8 mouse cellular contexts compared by ENCODE assay signal in genomic region chr2:167306626-167307541, GRCm38 (mm10). TPM values are rescaled to one million over a fixed set of nuclear protein-coding genes. Genes with fewer than 3 reads are reported as not detected.
A peak's percentile ranks its signal among the peaks of the same experiment; 100 is the strongest.
DNase-seq lines count a peak whose midpoint lies in the region; ATAC-seq and TF ChIP-seq lines count a peak whose summit lies in the region.

No protein-coding gene starts in this region.

- H3K4me2 ChIP-seq in hindbrain, embryonic 14.5 days (replicated peaks): no peak overlapping the region

- H3K27ac ChIP-seq in thymus, adult 2 months (ENCODE audit: control insufficient read depth, insufficient read depth, low read length): no peak overlapping the region
- peak overlapping the region; percentile 61 for H3K27ac ChIP-seq in hindbrain, embryonic 14.5 days
- peak overlapping the region; percentile 81 for H3K27ac ChIP-seq in limb, embryonic 10.5 days

- H3K27me3 ChIP-seq in thymus, adult 2 months (ENCODE audit: control insufficient read depth, insufficient read depth, low read length): no peaks in the 10 kb centered on the region
- no peaks in the 10 kb centered on the region for H3K27me3 ChIP-seq in hindbrain, embryonic 14.5 days (ENCODE audit: control insufficient read depth, insufficient read depth, low read length)
- no peaks in the 10 kb centered on the region for H3K27me3 ChIP-seq in limb, embryonic 10.5 days (ENCODE audit: low read depth, poor library complexity, severe bottlenecking)

- no peaks in the 10 kb centered on the region for H3K9me3 ChIP-seq in hindbrain, embryonic 14.5 days (ENCODE audit: control insufficient read depth, low read length)
- H3K9me3 ChIP-seq in limb, embryonic 10.5 days (replicated peaks): no peaks in the 10 kb centered on the region

- 0 out of 2 replicates have a peak overlapping the region, but pooled peaks have one; percentile 20 for H3K9ac ChIP-seq in hindbrain, embryonic 14.5 days

- 95% methylated on average over 15 of the region's 15 CpGs for WGBS in thymus, adult 2 months
- 83% methylated on average over 15 of the region's 15 CpGs for WGBS in hindbrain, embryonic 14.5 days
- 87% methylated on average over 15 of the region's 15 CpGs for WGBS in limb, embryonic 10.5 days

- no peak for TF ChIP-seq CTCF in thymus, adult 2 months (IDR thresholded peaks at IDR 0.05; ENCODE audit: borderline replicate concordance, control insufficient read depth, extremely low read depth, insufficient read depth, low read length, poor library complexity)

- H3K4me1 ChIP-seq in thymus, adult 2 months (replicated peaks; ENCODE audit: control insufficient read depth, insufficient read depth, low read length): no peaks in the 10 kb centered on the region
- peaks cover 7% of the 10 kb centered on the region; the same call in 1 of the 2 replicates for H3K4me1 ChIP-seq in hindbrain, embryonic 14.5 days (replicated peaks; ENCODE audit: control insufficient read depth, insufficient read depth, low read length)
- H3K4me1 ChIP-seq in limb, embryonic 10.5 days: peaks cover 20% of the 10 kb centered on the region

- no peak for ATAC-seq in hindbrain, embryonic 14.5 days (ENCODE audit: low FRiP score)
- ATAC-seq in CD4-positive, CD25-positive, alpha-beta regulatory T cell, adult 4 months: no peak

- H3K36me3 ChIP-seq in thymus, adult 2 months (ENCODE audit: control insufficient read depth, insufficient read depth, low read length): no peaks in the 10 kb centered on the region
- H3K36me3 ChIP-seq in hindbrain, embryonic 14.5 days (replicated peaks; ENCODE audit: control insufficient read depth, insufficient read depth): peaks cover 38% of the 10 kb centered on the region
- H3K36me3 ChIP-seq in limb, embryonic 10.5 days: peaks cover 49% of the 10 kb centered on the region

- no peak overlapping the region for H3K4me3 ChIP-seq in thymus, adult 2 months (ENCODE audit: control insufficient read depth, insufficient read depth, low read length)
- H3K4me3 ChIP-seq in hindbrain, embryonic 14.5 days (replicated peaks; ENCODE audit: low read length): no peak overlapping the region
- 0 out of 2 replicates have a peak overlapping the region, but pooled peaks have one; percentile 2 for H3K4me3 ChIP-seq in limb, embryonic 10.5 days

- no peak for TF ChIP-seq POLR2A in thymus, adult 2 months (IDR thresholded peaks at IDR 0.05; ENCODE audit: control insufficient read depth, extremely low read depth, insufficient read depth, low read length, poor library complexity)

- DNase-seq in frontal cortex, postnatal 14 days (ENCODE audit: low spot score in 2 of 2): peak; percentile 2 to 3
- no peak for DNase-seq in frontal cortex, adult 2 months (ENCODE audit: extremely low spot score in 1 of 2, low spot score in 1 of 2)
- peak; percentile 8 for DNase-seq in thymus, postnatal 4 days
- no peak for DNase-seq in thymus, adult 2 months
- no peak for DNase-seq in hindbrain, embryonic 14.5 days (ENCODE audit: low spot score)
- no peak for DNase-seq in limb, embryonic 10.5 days (ENCODE audit: low spot score)
- DNase-seq in left cerebral cortex, postnatal 25 days (ENCODE audit: low spot score in 2 of 2): no peak

- intact Hi-C loops in left cerebral cortex, postnatal 25 days (cut with DNase I): no loop called here

RNA-seq across cellular contexts. Expression of gene B4galt5, which starts 42.1 kb away (rescaled TPM):
- polyA plus RNA-seq in frontal cortex, adult 2 months (2012; rRNA removed): 37.8 and 38.8 TPM in 2 replicates
- 10.9 and 14.2 TPM in 2 replicates for polyA plus RNA-seq in thymus, adult 2 months (2012; rRNA removed)
- polyA plus RNA-seq in hindbrain, embryonic 14.5 days (2014; fragmentation: Nextera tagmentation; extraction: Ambion mirVana): 24.7 and 33.3 TPM in 2 replicates
- polyA plus RNA-seq in limb, embryonic 10.5 days (2016; fragmentation: Nextera tagmentation; extraction: Ambion mirVana): 10.3 and 11.3 TPM in 2 replicates
- polyA plus RNA-seq in CD4-positive, CD25-positive, alpha-beta regulatory T cell, adult 4 months (2017; shearing (Covaris generic)): 1 to 10 TPM; 6.3 to 9.4 TPM
- 10 to 100 TPM; 56.4 to 57.8 TPM for total RNA-seq in left cerebral cortex, postnatal 25 days (2021)

Comparison
In these comparisons a context has a peak if more than half of its experiments do, and no peak if none do; other contexts are left out.
1. DNase-seq: peak in frontal cortex, postnatal 14 days (2 of 2) and thymus, postnatal 4 days (single experiment); none in frontal cortex, adult 2 months (0 of 2), thymus, adult 2 months (single experiment), hindbrain, embryonic 14.5 days (single experiment), limb, embryonic 10.5 days (single experiment) and left cerebral cortex, postnatal 25 days (0 of 2).